Mouse (Mus musculus) MEL (cell line): ENCODE data around the gene Actn1.

Experiments used
- CTCF ChIP-seq, 3 experiments: IDR thresholded peaks in 2 of 3; conservative IDR thresholded peaks in 1 of 3; 2 replicates each; pipeline ENCODE4 v1.5.1; 2011 to 2012; ENCODE audit warnings: low read length in 3 of 3, low read depth in 2 of 3, mild to moderate bottlenecking in 2 of 3, improper control_type of control experiment in 1 of 3, inconsistent platforms in 1 of 3, mixed read lengths in 1 of 3, moderate library complexity in 1 of 3; ENCODE audit not compliant: control insufficient read depth in 1 of 3, insufficient read depth in 1 of 3, poor library complexity in 1 of 3, severe bottlenecking in 1 of 3
- ELF1 ChIP-seq: IDR thresholded peaks from 2 replicates; pipeline ENCODE4 v1.6.1; 2014; ENCODE audit warnings: low read depth, mild to moderate bottlenecking, inconsistent platforms, low read length, improper control_type of control experiment, moderate library complexity
- POLR2A ChIP-seq, 2 experiments: IDR thresholded peaks; 2 replicates each; pipeline ENCODE4 v1.6.1; 2011 to 2012; ENCODE audit warnings: low read length in 2 of 2, mild to moderate bottlenecking in 2 of 2, control low read depth in 1 of 2, improper control_type of control experiment in 1 of 2, low read depth in 1 of 2, moderate library complexity in 1 of 2; ENCODE audit not compliant: control insufficient read depth in 1 of 2, insufficient read depth in 1 of 2, poor library complexity in 1 of 2
- ZNF384 ChIP-seq: IDR thresholded peaks from 2 replicates; pipeline ENCODE4 v1.6.1; 2012; ENCODE audit warnings: low read depth, mild to moderate bottlenecking, inconsistent platforms, low read length, improper control_type of control experiment

DNA sequence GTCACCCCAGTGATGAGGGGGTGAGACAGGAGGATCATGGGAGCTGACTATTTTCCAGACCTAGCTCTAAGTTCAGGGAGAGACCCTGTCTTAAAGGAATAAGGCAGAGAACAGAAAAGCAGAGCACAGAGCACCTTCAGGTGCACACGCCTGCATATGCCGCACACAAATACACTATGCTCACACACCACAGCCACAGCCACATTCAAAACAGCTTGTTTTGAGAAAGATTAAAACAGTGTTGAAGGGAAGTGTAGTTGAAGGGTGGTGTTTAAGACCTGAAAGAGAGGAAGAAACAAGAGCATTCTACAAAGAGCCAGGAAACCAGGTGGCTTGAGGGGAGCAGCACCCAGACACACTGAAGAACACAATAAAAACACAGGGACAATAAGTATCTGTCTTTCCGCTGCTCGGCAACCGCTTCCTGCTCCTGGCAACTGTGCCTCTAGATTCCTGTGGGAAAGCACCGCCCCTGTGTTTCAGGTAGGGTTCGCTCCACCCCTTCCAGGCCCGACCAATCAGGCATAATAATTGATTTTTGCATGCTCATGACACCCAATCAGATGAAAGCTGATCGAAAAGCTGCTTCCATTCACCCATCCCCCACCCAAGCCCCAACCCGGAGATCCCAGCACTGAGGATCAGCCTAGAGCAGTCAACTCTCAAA lies 13.0 kb upstream of the Actn1 start:
- no peak for TF ChIP-seq POLR2A (IDR thresholded peaks at IDR 0.05; ENCODE audit: control insufficient read depth in 1 of 2, insufficient read depth in 1 of 2, low read depth in 1 of 2, low read length in 2 of 2, poor library complexity in 1 of 2)
- TF ChIP-seq ELF1: no peak
- TF ChIP-seq ZNF384: no peak
- TF ChIP-seq CTCF (IDR thresholded peaks at IDR 0.05 in 2 of 3, conservative IDR thresholded peaks at IDR 0.05 in 1 of 3; ENCODE audit: control insufficient read depth in 1 of 3, insufficient read depth in 1 of 3, low read depth in 2 of 3, low read length in 3 of 3, poor library complexity in 1 of 3, severe bottlenecking in 1 of 3): no peak
